Mouse (Mus musculus): Measurements from ENCODE around the gene Mrgpra2a. TPM values are rescaled to one million over a fixed set of nuclear protein-coding genes. Genes with fewer than 3 reads are reported as not detected.

Gene Mrgpra2a
- polyA plus RNA-seq (2017; shearing (Covaris generic)), result not detected

GRCm38 (mm10) chr7:47452015-47452414, at the start of gene Mrgpra2a:
TSS of gene Mrgpra2a (minus strand) at chr7:47452139.

Other genes starting within 250 kb of the Mrgpra2a start
- not detected for gene Mrgpra6, start 247.2 kb downstream of the Mrgpra2a start, polyA plus RNA-seq (2017; shearing (Covaris generic))
- not detected for gene Mrgpra9, start 199.3 kb downstream of the Mrgpra2a start, polyA plus RNA-seq (2017; shearing (Covaris generic))
- not detected for gene Mrgpra1, start 97.9 kb downstream of the Mrgpra2a start, polyA plus RNA-seq (2017; shearing (Covaris generic))
- 1 to 10 TPM in 1 of 2 experiments, under 1 TPM in 1; 0.30 to 1.1 TPM for gene Mrgpra2b, start 76.7 kb upstream of the Mrgpra2a start, polyA plus RNA-seq (2017; shearing (Covaris generic))
- 1 to 10 TPM in 1 of 2 experiments, not detected in 1; 1.1 TPM for gene Mrgpra3, start 149.2 kb upstream of the Mrgpra2a start, polyA plus RNA-seq (2017; shearing (Covaris generic))

All from inflammation-experienced regulatory T-cells (primary cell).